Mouse (Mus musculus) limb, embryonic 10.5 days (tissue): ENCODE data around the gene Ssh1. TPM values are rescaled to one million over a fixed set of nuclear protein-coding genes. Genes with fewer than 3 reads are reported as not detected.

Experiments used
- DNase-seq: peaks from one replicate; pipeline ENCODE4 v3.0.0-alpha.2; 2017; ENCODE audit warnings: low spot score
- H3K27ac ChIP-seq: fragments of 300-500 bp; sonication (generic); 2 replicates; pipeline ENCODE4 v1.5.1; 2016; ENCODE audit warnings: mild to moderate bottlenecking
- H3K27me3 ChIP-seq: fragments of 300-500 bp; sonication (generic); 2 replicates; pipeline ENCODE4 v1.6.1; 2016; ENCODE audit warnings: low read depth, mild to moderate bottlenecking; ENCODE audit not compliant: poor library complexity, severe bottlenecking
- H3K36me3 ChIP-seq: fragments of 300-500 bp; sonication (generic); 2 replicates; pipeline ENCODE4 v1.6.1; 2016; ENCODE audit warnings: mild to moderate bottlenecking, moderate library complexity
- H3K4me1 ChIP-seq: fragments of 300-500 bp; sonication (generic); 2 replicates; pipeline ENCODE4 v1.6.1; 2016
- H3K4me3 ChIP-seq: fragments of 300-500 bp; sonication (generic); 2 replicates; pipeline ENCODE4 v1.5.1; 2016; ENCODE audit warnings: mild to moderate bottlenecking, moderate library complexity
- H3K9me3 ChIP-seq: fragments of 300-500 bp; sonication (generic); replicated peaks from 2 replicates; pipeline ENCODE4 v1.6.1; 2016; ENCODE audit warnings: mild to moderate bottlenecking
- WGBS: fragments of 180-500 bp; shearing (Covaris S2); methylation state at CpG from one replicate; pipeline ENCODE4 v1.1.7; 2016; 5-methylcytosine and 5-hydroxymethylcytosine counted together
- polyA plus RNA-seq: library from polyadenylated mRNA; unstranded; fragments of >200 nt; fragmentation: Nextera tagmentation; extraction: Ambion mirVana; gene quantifications from 2 replicates; pipeline ENCODE4 v1.2.1, GENCODE M21; 2016

The Ssh1 gene
- 13.6 and 16.4 TPM in 2 replicates for polyA plus RNA-seq

DNA sequence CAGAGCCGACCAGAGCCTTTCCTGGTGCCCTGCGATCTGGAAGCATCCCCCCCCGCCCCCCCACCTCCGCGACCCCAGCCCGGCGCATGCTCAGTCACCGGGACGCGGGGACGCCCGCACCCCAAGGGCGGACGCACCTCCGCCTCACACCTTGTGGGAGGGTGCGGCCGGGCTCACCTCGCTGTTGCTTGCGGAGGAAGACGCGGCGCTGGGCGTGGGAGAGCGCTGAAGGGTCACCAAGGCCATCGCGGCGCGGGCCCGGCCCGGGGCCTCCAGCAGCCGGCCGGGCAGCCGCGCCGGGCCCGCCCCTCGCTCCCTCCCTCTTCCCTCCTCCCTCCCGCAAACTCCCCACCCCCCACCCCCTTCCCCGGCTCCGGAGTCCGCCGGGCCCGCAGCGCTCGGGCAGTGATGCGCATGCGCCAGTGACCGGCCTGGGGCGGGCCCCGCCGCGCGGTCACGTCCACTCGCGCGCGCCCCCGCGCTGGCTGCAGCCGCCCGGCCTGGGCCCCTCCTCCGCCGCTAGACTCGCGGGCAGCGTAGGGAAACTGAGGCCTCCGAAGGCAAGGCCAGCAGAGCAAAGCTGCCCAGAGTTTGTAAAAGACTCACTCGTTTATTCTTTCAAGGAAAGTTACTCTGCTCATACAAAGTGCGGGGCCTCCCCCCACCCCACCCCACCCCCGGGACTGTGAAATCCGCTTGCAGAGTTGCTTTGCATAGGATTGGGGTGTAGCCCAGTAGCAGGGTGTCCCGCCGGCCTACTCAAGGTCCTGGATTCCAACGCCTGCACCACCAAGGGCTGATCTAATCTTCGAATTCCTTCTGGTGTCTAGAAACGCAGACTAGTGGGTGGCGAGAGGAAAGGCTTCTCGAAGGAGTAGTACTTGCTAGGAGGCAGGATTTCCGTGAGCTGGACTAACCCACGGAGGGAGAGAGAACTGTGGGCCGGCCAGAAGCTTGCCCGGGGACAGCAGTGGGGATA lies at the start of gene Ssh1:
Ssh1 (minus strand) TSS at position 408 of the 979 bp plus-strand sequence.
- Histone ChIP-seq H3K9me3 (no peaks in the 10 kb centered on the region), H3K4me3 (peak within 1 kb of the TSS; percentile 88), H3K27ac (peak within 1 kb of the TSS; percentile 99), H3K4me1 (peaks cover 34% of the 10 kb centered on the region), H3K27me3 (no peaks in the 10 kb centered on the region), H3K36me3 (peaks cover 16% of the 10 kb centered on the region)
- WGBS = 2% methylated on average over 82 of the region's 83 CpGs
- peak; percentile 96 for DNase-seq

DNA sequence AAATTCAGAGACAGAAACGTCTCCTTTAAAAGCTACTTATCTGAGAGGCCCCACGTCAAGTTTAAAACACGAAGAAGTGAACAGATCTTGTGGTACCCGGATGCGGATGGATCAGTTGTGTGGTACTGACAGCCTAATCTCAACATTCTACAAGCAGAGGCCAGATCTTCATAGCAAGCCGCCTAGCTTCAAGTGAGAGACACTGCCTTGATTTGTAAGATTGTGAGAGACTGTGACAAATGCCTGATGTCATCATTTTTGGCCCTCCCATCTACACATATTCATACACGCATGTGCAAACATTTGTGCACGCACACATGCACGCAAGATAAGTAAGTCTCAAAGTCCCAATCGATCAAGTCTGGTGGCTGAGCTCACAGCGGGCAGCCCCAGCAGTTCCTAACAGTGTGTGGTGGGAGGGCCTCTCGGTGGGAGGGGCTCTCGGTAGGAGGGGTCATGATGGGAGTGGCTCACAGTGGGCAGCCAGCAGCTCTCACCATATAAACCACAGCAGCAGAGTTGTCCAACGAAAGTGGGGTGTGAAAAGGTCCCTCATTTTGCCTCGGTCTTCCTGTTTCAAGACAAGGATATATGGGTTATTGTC lies 47.7 kb upstream of the Ssh1 start:
- H3K36me3 ChIP-seq = no peaks in the 10 kb centered on the region
- peak; percentile 38 for DNase-seq
- peaks cover 20% of the 10 kb centered on the region for H3K4me1 ChIP-seq
- no peaks in the 10 kb centered on the region for H3K9me3 ChIP-seq
- WGBS = 22% methylated on average over 15 of the region's 15 CpGs
- no peaks in the 10 kb centered on the region for H3K27me3 ChIP-seq
- no peak overlapping the region for H3K27ac ChIP-seq
- no peak overlapping the region for H3K4me3 ChIP-seq

DNA sequence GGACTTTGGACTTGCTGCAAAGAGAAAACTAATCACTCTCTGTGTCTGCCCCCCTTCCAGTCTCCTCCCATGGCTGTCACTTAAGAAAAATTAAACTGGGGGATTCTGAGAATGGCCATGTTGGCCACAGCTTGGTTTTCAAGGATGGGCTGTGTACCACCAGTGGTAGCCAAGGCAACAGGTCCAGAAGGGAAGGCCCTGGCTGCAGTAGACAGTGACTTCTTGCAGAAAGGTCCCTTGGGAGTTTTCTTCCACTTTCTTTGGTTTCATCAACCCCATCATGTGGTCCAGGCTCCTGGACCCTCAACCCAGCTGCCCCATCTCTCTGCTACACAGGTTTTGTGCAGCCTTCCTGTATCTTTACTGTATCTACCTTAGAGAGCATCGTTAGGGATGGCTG lies 47.2 kb upstream of the Ssh1 start:
- WGBS = 81% methylated on average over 1 of the region's 1 CpGs
- Histone ChIP-seq H3K9me3 (no peaks in the 10 kb centered on the region), H3K4me3 (no peak overlapping the region)

DNA sequence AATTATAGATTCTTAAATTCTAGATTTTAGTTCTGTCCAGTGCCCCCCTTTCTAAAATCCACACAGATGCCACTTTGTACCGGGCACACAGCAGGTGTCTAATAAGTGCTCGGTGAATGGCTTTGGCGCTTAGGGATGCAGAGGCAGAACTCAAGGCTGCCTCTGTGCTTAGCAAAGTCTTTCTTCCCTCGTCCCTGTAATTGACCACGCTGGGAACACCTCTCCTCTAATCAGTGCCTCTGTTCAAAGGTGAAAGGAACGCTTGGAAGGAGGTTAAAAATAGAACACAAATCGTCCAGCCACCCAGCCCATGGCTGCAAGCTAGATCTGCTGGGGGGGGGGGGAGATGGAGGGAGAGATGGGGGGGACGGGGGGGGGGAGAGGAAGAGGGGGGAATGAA lies 46.8 kb upstream of the Ssh1 start:
- peaks cover 23% of the 10 kb centered on the region for H3K4me1 ChIP-seq
- H3K27me3 ChIP-seq = no peaks in the 10 kb centered on the region
- H3K27ac ChIP-seq = no peak overlapping the region
- no peak for DNase-seq
- no peak overlapping the region for H3K4me3 ChIP-seq
- whole genome bisulfite sequencing = 35% methylated on average over 8 of the region's 8 CpGs
- H3K9me3 ChIP-seq = no peaks in the 10 kb centered on the region
- no peaks in the 10 kb centered on the region for H3K36me3 ChIP-seq

More for the DNA sequence above, 47.2 kb upstream of the Ssh1 start:
- H3K27ac ChIP-seq = no peak overlapping the region
- peaks cover 23% of the 10 kb centered on the region for H3K4me1 ChIP-seq
- DNase-seq = no peak
- H3K27me3 ChIP-seq = no peaks in the 10 kb centered on the region
- no peaks in the 10 kb centered on the region for H3K36me3 ChIP-seq

DNA sequence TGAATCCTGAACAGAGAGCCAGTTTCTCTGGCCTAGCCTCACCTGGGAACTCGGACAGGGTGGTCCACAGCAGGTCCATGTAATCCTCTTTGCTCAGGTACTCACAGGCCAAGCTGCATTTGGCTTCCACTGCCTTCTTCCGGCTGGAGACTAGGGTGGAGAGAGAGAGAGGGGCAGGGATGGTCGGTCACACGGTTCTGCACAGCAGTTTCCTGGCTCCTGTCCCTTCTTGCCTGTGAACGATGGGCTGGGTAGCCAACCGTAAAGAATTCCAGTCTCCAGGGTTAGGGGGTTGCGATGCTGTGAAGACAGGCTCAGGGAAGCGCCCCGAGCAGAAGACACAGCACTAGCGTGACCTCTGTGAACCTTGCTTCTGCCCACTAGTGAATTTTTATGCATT lies 41.4 kb upstream of the Ssh1 start:
- Histone ChIP-seq H3K4me1 (0 out of 2 replicates have a peak, but pooled peaks cover 7% of the 10 kb centered on the region), H3K4me3 (no peak overlapping the region), H3K9me3 (no peaks in the 10 kb centered on the region), H3K27me3 (no peaks in the 10 kb centered on the region), H3K27ac (no peak overlapping the region), H3K36me3 (no peaks in the 10 kb centered on the region)
- 73% methylated on average over 10 of the region's 10 CpGs for WGBS
- no peak for DNase-seq

DNA sequence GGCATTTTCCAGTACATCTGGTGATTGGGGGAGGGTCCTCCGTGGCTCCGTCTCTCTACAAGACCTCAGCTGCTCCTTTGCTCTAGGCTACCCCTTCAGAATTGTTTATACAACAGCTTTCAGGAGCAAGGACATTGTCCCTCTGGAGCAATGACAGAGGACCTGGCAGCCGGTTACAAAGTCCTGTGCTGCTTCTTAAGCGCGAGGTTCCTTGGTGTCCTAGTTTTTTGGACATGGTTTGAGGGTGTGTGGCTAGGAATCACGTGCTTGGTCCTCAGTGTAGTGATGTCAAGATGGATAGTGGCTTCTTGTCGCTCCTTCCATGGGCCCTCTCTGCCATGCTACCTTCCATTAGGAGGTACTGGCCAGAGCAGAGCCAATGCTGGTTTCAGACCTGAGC lies 40.7 kb upstream of the Ssh1 start:
- Histone ChIP-seq H3K4me3 (no peak overlapping the region), H3K9me3 (no peaks in the 10 kb centered on the region), H3K27me3 (no peaks in the 10 kb centered on the region), H3K36me3 (no peaks in the 10 kb centered on the region), H3K27ac (no peak overlapping the region), H3K4me1 (0 out of 2 replicates have a peak, but pooled peaks cover 7% of the 10 kb centered on the region)
- WGBS = 85% methylated on average over 7 of the region's 7 CpGs
- DNase-seq = no peak

DNA sequence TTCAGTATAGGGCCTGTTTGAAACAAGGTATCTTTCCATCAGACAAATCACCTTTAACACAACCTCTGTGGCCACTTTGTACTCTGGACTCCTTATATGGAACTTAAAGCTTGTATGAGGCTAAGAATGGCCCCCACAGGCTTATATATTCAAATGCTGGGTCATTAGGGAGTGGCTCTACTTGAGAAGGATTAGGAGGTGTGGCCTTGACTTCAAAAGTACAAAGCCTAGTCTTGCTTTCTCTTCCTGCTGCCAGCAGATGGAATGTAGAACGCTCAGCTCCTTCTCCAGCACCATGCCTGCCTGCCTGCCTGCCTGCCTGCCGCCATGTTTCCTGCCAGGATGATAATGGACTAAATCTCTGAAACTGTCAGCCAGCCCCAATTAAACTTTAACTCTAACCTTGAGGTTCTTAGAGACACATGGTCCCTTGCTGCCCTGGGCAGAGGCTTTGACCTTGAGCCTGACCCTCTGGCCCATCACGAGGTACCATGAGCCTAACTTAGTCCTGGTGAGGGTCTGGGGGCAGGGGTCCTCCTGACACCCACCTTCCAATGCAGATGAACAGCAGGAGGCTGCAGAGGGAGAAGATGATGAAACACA lies 38.6 kb upstream of the Ssh1 start:
- Histone ChIP-seq H3K9me3 (no peaks in the 10 kb centered on the region), H3K36me3 (no peaks in the 10 kb centered on the region), H3K4me3 (no peak overlapping the region), H3K27me3 (no peaks in the 10 kb centered on the region), H3K27ac (no peak overlapping the region), H3K4me1 (peaks cover 10% of the 10 kb centered on the region; the same call in 1 of the 2 replicates)
- no peak for DNase-seq
- 86% methylated on average over 3 of the region's 3 CpGs for WGBS

DNA sequence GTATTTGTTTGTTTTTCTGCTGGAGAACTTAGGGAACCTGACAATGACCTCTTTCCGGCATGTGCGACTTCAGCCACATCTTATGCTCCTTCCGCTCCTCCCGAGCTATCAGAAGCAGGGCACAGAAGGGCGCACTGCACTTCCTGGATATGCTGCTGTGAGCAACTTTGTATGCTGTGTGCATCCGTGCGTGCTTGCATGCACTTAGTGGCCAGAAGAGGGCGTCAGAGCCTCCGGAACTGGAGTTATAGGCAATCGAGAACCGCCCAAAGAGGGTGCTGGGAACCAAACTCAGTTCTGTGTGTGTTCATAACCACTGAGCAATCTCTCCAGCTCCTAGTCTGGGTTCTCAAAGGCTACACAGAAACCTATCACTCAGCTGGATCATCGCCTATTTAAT lies 37.0 kb upstream of the Ssh1 start:
- Histone ChIP-seq H3K9me3 (no peaks in the 10 kb centered on the region), H3K27me3 (no peaks in the 10 kb centered on the region), H3K4me1 (peaks cover 7% of the 10 kb centered on the region; the same call in 1 of the 2 replicates), H3K4me3 (no peak overlapping the region), H3K27ac (no peak overlapping the region), H3K36me3 (no peaks in the 10 kb centered on the region)
- no peak for DNase-seq
- 91% methylated on average over 12 of the region's 12 CpGs for WGBS

DNA sequence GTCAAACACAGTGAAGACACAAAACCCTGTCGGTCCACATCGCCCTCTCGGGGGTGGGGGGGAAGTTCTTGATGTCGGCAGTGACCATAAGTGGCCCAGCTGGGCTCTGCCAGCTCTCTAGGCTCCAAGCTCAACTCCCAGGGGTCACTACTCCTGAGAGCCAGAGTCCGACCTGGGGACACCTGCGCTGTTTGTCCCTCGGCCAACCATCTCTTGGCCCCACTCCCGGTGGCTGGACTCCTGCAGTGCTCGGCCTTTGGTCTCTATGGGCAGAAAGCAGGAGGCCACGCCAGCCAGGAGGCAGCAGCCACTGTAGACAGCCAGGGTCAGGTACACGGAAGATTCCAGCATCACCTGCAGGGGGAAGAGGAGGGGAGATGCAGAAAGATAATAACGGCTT lies 34.4 kb upstream of the Ssh1 start:
- DNase-seq = no peak
- no peaks in the 10 kb centered on the region for H3K9me3 ChIP-seq
- H3K4me1 ChIP-seq = peaks cover 16% of the 10 kb centered on the region
- H3K27me3 ChIP-seq = no peaks in the 10 kb centered on the region
- H3K27ac ChIP-seq = no peak overlapping the region
- 87% methylated on average over 12 of the region's 12 CpGs for WGBS
- no peaks in the 10 kb centered on the region for H3K36me3 ChIP-seq
- H3K4me3 ChIP-seq = no peak overlapping the region

DNA sequence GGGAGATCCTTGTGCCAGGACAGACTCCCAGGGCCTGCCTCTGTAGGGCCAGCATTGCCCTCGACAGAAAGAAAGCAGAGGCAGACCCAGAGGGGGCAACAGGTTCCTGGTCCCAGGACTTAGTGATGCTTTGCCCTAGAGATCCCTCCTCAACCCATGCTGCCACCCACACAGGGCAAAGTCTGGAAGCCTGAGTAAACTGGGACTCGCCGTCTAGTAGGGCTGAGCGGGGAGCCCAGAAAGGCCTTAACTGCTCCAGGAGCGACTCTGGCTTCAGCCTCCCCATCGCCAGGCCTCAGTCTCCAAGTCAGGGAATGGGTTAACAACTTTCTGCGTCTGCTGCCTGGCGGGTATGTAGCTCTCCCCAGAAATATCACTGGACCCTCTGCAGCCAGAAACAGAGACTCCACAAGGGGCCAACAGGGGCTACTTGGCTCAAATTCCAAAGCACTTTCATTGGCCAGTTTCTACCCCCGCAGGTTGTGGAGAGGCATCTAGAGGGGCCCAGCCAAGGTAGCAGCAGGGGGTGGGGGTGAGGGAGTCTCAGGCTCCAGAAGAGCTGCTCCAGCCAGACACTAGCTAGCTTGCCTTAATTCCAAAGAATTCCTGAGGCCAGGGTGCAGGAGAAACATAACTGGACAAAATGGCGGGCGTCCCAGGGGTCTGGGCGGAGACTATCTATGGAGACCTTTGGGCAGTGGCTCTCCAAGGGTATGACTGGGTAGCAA lies 33.7 kb upstream of the Ssh1 start:
- no peak for DNase-seq
- no peaks in the 10 kb centered on the region for H3K9me3 ChIP-seq
- no peaks in the 10 kb centered on the region for H3K36me3 ChIP-seq
- no peak overlapping the region for H3K27ac ChIP-seq
- no peak overlapping the region for H3K4me3 ChIP-seq
- WGBS = 85% methylated on average over 12 of the region's 12 CpGs
- H3K27me3 ChIP-seq = no peaks in the 10 kb centered on the region
- H3K4me1 ChIP-seq = peaks cover 16% of the 10 kb centered on the region

DNA sequence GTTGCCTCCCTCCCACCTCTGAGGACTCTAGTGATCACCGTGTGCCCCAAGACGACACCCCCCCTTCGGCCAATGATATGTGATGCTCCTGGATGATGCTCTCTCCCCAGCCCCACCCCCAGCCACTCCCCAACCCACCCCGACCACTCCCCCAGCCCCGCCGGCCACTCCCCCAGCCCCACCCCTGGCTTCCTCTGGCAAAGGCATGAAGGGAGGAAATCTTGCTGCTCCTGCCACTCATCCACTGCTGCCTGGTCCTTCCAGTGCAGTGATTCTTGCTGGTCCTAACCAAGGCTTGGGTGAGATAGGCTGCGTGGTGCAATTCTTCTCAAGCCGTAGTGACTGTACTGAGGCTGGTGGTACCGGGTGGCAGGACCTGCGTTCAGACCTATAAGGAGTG lies 31.2 kb upstream of the Ssh1 start:
- no peaks in the 10 kb centered on the region for H3K9me3 ChIP-seq
- H3K27ac ChIP-seq = no peak overlapping the region
- 8% methylated on average over 10 of the region's 10 CpGs for WGBS
- no peak overlapping the region; the same call in 1 of the 2 replicates for H3K4me3 ChIP-seq
- no peaks in the 10 kb centered on the region for H3K27me3 ChIP-seq
- H3K4me1 ChIP-seq = peaks cover 16% of the 10 kb centered on the region
- no peaks in the 10 kb centered on the region for H3K36me3 ChIP-seq
- peak; percentile 46 for DNase-seq

DNA sequence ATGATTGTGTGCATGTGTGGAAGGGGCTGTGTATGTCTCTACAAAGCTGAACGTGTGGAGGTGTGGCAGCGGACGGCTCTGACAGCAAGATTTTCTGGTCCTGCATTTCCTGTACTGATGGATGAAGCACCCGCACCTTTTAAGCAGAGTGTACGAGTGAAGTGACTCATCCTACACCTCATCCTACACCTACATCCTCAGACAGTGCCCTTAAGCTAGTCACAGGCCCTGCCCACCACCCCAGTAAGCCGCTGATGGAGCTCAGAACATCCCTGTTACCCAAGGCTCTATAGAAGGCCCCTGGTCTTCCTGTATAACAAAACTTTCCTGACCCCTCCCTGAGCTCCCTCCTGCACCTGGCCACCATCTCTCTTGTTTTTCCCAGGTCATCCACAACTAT lies 30.7 kb upstream of the Ssh1 start:
- no peaks in the 10 kb centered on the region for H3K36me3 ChIP-seq
- no peak for DNase-seq
- H3K27me3 ChIP-seq = no peaks in the 10 kb centered on the region
- WGBS = 66% methylated on average over 6 of the region's 6 CpGs
- H3K27ac ChIP-seq = no peak overlapping the region
- peaks cover 16% of the 10 kb centered on the region for H3K4me1 ChIP-seq
- no peak overlapping the region; the same call in 1 of the 2 replicates for H3K4me3 ChIP-seq
- no peaks in the 10 kb centered on the region for H3K9me3 ChIP-seq
